Mouse (Mus musculus) cerebellum, adult 2 months (tissue): ENCODE measurements around the gene Rhog. TPM values are rescaled to one million over a fixed set of nuclear protein-coding genes. Genes with fewer than 3 reads are reported as not detected.

Source experiments
- DNase-seq, 2 experiments: peaks; one replicate each; pipeline ENCODE4 v3.0.0; 2021
- H3K27ac ChIP-seq: fragments of 200-500 bp; 2 replicates; pipeline ENCODE4 v1.5.1; 2012; ENCODE audit warnings: low read length, control low read depth, inconsistent platforms; ENCODE audit not compliant: insufficient read depth
- H3K27me3 ChIP-seq: fragments of 200-500 bp; 2 replicates; pipeline ENCODE4 v1.6.1; 2012; ENCODE audit warnings: inconsistent platforms, mild to moderate bottlenecking, low read length, moderate library complexity; ENCODE audit not compliant: control insufficient read depth, insufficient read depth
- H3K4me1 ChIP-seq: fragments of 200-500 bp; 2 replicates; pipeline ENCODE4 v1.6.1; 2011; ENCODE audit warnings: low read length; ENCODE audit not compliant: control insufficient read depth, insufficient read depth
- H3K4me3 ChIP-seq: fragments of 200-500 bp; replicated peaks from 2 replicates; pipeline ENCODE3; 2011; ENCODE audit warnings: mild to moderate bottlenecking, low read depth, low read length, control low read depth; ENCODE audit not compliant: insufficient read depth
- CTCF ChIP-seq: fragments of 200-500 bp; IDR thresholded peaks from 2 replicates; pipeline ENCODE4 v1.5.1; 2011; ENCODE audit warnings: low read depth, mild to moderate bottlenecking, control low read depth, low read length, moderate library complexity, borderline replicate concordance; ENCODE audit not compliant: insufficient read depth
- POLR2A ChIP-seq: fragments of 200-500 bp; IDR thresholded peaks from 2 replicates; pipeline ENCODE4 v1.6.1; 2011; ENCODE audit warnings: low read length, control low read depth, borderline replicate concordance; ENCODE audit not compliant: insufficient read depth
- WGBS: fragments of 180-500 bp; shearing (Covaris S2); methylation state at CpG from one replicate; pipeline ENCODE4 v1.1.7; 2018; 5-methylcytosine and 5-hydroxymethylcytosine counted together
- polyA plus RNA-seq: library from polyadenylated mRNA; depleted of rRNA; stranded (reverse); fragments of >200 nt; gene quantifications from 2 replicates; pipeline ENCODE4 v1.2.3, GENCODE M21; 2012; rRNA removed

Gene Rhog
- polyA plus RNA-seq, 1 experiment: 87.6 TPM

GRCm38 (mm10) chr7:102209756-102210721, 45.8 kb downstream of the Rhog start, which contains the start of the genes Nup98 and Pgap2:
Gene Nup98, minus strand, starts transcription at chr7:102210176.
Gene Pgap2, plus strand, starts transcription at chr7:102210208.
- Histone ChIP-seq H3K4me1 (no peaks in the 10 kb centered on the region), H3K27me3 (no peaks in the 10 kb centered on the region), H3K27ac (peak within 1 kb of the TSS; percentile 90), H3K4me3 (peak within 1 kb of the TSS; percentile 89)
- peak; percentile 99 to 100 for DNase-seq
- no peak for TF ChIP-seq CTCF
- TF ChIP-seq POLR2A: peak; percentile 79
- under 1% methylated on average over 82 of the region's 87 CpGs for WGBS

- no peak for DNase-seq
- Histone ChIP-seq H3K4me3 (no peak overlapping the region), H3K27me3 (no peaks in the 10 kb centered on the region), H3K27ac (no peak overlapping the region), H3K4me1 (no peaks in the 10 kb centered on the region)
- no peak for TF ChIP-seq CTCF
- no peak for TF ChIP-seq POLR2A
- 46% methylated on average over 4 of the region's 4 CpGs for WGBS
Observed at GRCm38 (mm10) chr7:102208806-102209363, 47.0 kb downstream of the Rhog start.

GRCm38 (mm10) chr7:102205646-102206045, 50.2 kb downstream of the Rhog start:
- H3K4me3 ChIP-seq: no peak overlapping the region
- TF ChIP-seq POLR2A: no peak
- TF ChIP-seq CTCF: no peak
- no peak for DNase-seq
- 0 out of 2 replicates have a peak, but pooled peaks cover 3% of the 10 kb centered on the region for H3K4me1 ChIP-seq
- H3K27ac ChIP-seq: no peak overlapping the region
- H3K27me3 ChIP-seq: no peaks in the 10 kb centered on the region
- WGBS: 78% methylated on average over 1 of the region's 1 CpGs

DNA sequence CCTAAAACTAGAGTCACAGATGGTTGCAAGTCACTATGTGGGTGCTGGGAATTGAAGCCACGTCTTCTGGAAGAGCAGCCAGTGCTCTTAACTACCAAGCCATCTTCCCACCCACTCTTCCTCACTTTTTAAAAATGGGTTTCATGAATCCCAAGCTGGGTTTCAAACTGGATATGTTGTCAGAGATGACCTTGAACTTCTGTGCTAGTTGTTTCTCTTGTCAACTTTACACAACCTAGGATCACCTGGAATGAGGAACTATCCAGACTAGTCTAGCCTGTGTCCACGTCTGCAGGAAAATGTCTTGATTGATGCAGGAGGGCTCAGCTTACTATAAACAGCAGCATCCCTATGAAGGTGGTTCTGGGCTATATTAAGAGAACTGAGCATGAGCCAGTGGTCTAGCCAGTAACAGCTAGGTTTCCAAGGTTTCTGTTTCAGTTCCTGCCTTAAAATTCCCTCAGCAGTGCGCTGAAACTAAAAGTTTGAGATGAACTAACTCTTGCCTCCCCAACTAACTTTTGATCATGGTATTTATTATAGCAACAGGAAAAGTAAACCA, 51.5 kb downstream of the Rhog start:
- 84% methylated on average over 3 of the region's 3 CpGs for WGBS
- H3K4me3 ChIP-seq: no peak overlapping the region
- 0 out of 2 replicates have a peak, but pooled peaks cover 5% of the 10 kb centered on the region for H3K4me1 ChIP-seq
- TF ChIP-seq POLR2A: no peak
- TF ChIP-seq CTCF: no peak
- no peak for DNase-seq
- no peaks in the 10 kb centered on the region for H3K27me3 ChIP-seq
- H3K27ac ChIP-seq: no peak overlapping the region

- 0 out of 2 replicates have a peak, but pooled peaks cover 5% of the 10 kb centered on the region for H3K4me1 ChIP-seq
- TF ChIP-seq POLR2A (no peak), CTCF (no peak)
- DNase-seq: no peak
- no peak overlapping the region for H3K27ac ChIP-seq
- H3K4me3 ChIP-seq: no peak overlapping the region
- no peaks in the 10 kb centered on the region for H3K27me3 ChIP-seq
Observed at GRCm38 (mm10) chr7:102200996-102201785, 54.7 kb downstream of the Rhog start.

DNA sequence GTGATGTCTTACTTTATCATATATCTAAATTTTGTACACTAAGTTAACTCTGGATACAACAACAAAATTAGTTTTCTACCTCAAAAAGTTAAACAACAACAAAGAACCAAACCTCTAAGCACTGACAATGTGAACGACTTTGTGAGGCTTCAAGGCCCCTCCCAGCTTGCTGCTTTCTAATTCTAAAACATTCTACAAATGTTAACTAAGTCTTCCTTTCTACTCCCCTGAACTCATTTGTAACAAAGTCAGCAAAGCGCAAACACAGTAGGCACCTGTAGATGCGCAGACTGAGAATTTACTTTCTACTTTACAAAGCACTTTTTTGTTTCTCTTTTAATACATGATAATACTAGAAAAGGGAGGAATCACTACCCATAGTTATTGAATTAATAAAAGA, 55.3 kb downstream of the Rhog start:
- Histone ChIP-seq H3K4me1 (0 out of 2 replicates have a peak, but pooled peaks cover 5% of the 10 kb centered on the region), H3K27me3 (no peaks in the 10 kb centered on the region), H3K4me3 (no peak overlapping the region), H3K27ac (no peak overlapping the region)
- no peak for TF ChIP-seq POLR2A
- no peak for TF ChIP-seq CTCF
- 80% methylated on average over 3 of the region's 3 CpGs for WGBS
- no peak for DNase-seq

DNA sequence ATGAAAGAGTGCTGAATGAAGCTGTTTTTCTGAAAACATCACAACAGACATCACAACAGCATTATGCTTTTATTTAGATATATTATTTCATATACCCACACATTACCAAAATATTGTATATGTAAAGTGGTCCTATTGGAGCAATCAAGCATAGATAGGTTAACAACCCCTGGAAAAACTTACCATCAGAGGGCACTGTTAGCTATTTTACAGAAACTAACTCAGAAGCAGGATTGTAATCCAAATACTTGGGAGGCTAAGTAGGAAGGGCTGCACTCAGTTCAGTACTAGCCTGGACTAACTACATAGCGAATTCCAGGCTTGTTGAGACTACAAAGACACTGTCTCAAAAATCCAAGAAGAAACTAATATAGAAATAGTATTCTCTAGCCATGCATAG, 63.5 kb downstream of the Rhog start:
- 95% methylated on average over 1 of the region's 1 CpGs for WGBS
- Histone ChIP-seq H3K27me3 (no peaks in the 10 kb centered on the region), H3K4me1 (no peaks in the 10 kb centered on the region), H3K4me3 (no peak overlapping the region), H3K27ac (no peak overlapping the region)
- TF ChIP-seq CTCF (no peak), POLR2A (no peak)
- DNase-seq: no peak

Other genes with a start within 250 kb of the Rhog start
- 13.7 and 14.6 TPM in 2 replicates for gene Il18bp, start 237.4 kb downstream of the Rhog start, polyA plus RNA-seq
- 65.3 and 66.6 TPM in 2 replicates for gene Rnf121, start 190.6 kb downstream of the Rhog start, polyA plus RNA-seq
- 48.8 and 48.9 TPM in 2 replicates for gene Xndc1, start 190.5 kb downstream of the Rhog start, polyA plus RNA-seq
- 3.8 and 4.7 TPM in 2 replicates for gene Xntrpc, start 190.3 kb downstream of the Rhog start, polyA plus RNA-seq
- 0.39 and 1.6 TPM in 2 replicates for gene Trpc2, start 172.9 kb downstream of the Rhog start, polyA plus RNA-seq
- not detected in 2 replicates for gene Art1, start 154.3 kb downstream of the Rhog start, polyA plus RNA-seq
- not detected in 2 replicates for gene Art5, start 146.6 kb downstream of the Rhog start, polyA plus RNA-seq
- 0.05 and 0.08 TPM in 2 replicates for gene Chrna10, start 139.2 kb downstream of the Rhog start, polyA plus RNA-seq
- 19.0 and 20.2 TPM in 2 replicates for gene Nup98, start 45.9 kb downstream of the Rhog start, polyA plus RNA-seq
- 32.9 and 35.2 TPM in 2 replicates for gene Pgap2, start 45.8 kb downstream of the Rhog start, polyA plus RNA-seq
- gene Stim1, start 11.8 kb upstream of the Rhog start, polyA plus RNA-seq: 84.9 and 87.5 TPM in 2 replicates
- 17.0 and 20.0 TPM in 2 replicates for gene Rrm1, start 185.6 kb upstream of the Rhog start, polyA plus RNA-seq
- gene Olfr543, start 225.6 kb upstream of the Rhog start, polyA plus RNA-seq: not detected in 2 replicates
- gene Olfr544, start 232.3 kb upstream of the Rhog start, polyA plus RNA-seq: not detected in 2 replicates
- gene Olfr545, start 243.5 kb upstream of the Rhog start, polyA plus RNA-seq: not detected in 2 replicates